Mouse (Mus musculus) intestine, postnatal 0 days (tissue): ENCODE data around the gene Tgfbr3. TPM values are rescaled to one million over a fixed set of nuclear protein-coding genes. Genes with fewer than 3 reads are reported as not detected.

Source experiments
- ATAC-seq: fragments of 200-750 bp; cut with Nextera tagmentation; 2 replicates; pipeline ENCODE4 v1.8.0; 2017; ENCODE audit warnings: mild to moderate bottlenecking, moderate TSS enrichment, moderate library complexity
- H3K27ac ChIP-seq: fragments of 300-500 bp; sonication (generic); 2 replicates; pipeline ENCODE4 v1.5.1; 2014; ENCODE audit warnings: mild to moderate bottlenecking, low read depth, low read length, moderate library complexity
- H3K27me3 ChIP-seq: fragments of 300-500 bp; sonication (generic); replicated peaks from 2 replicates; pipeline ENCODE4 v1.6.1; 2014; ENCODE audit warnings: low read length, mixed read lengths; ENCODE audit not compliant: control insufficient read depth, insufficient read depth
- H3K36me3 ChIP-seq: fragments of 300-500 bp; sonication (generic); 2 replicates; pipeline ENCODE4 v1.6.1; 2014; ENCODE audit warnings: mild to moderate bottlenecking, moderate library complexity; ENCODE audit not compliant: control insufficient read depth, insufficient read depth
- H3K4me1 ChIP-seq: fragments of 300-500 bp; sonication (generic); replicated peaks from 2 replicates; pipeline ENCODE4 v1.6.1; 2014; ENCODE audit warnings: antibody characterized with exemption, low read length, mixed read lengths; ENCODE audit not compliant: control insufficient read depth, insufficient read depth
- H3K4me2 ChIP-seq: fragments of 300-500 bp; sonication (generic); replicated peaks from 2 replicates; pipeline ENCODE4 v1.6.1; 2014; ENCODE audit warnings: low read depth, mild to moderate bottlenecking, moderate library complexity
- H3K4me3 ChIP-seq: fragments of 300-500 bp; sonication (generic); 2 replicates; pipeline ENCODE4 v1.5.1; 2014; ENCODE audit warnings: low read depth, low read length
- H3K9ac ChIP-seq: fragments of 300-500 bp; sonication (generic); 2 replicates; pipeline ENCODE4 v1.6.1; 2014; ENCODE audit warnings: mild to moderate bottlenecking, low read depth, low read length
- H3K9me3 ChIP-seq: fragments of 300-500 bp; sonication (generic); 2 replicates; pipeline ENCODE4 v1.6.1; 2016; ENCODE audit warnings: mixed run types; ENCODE audit not compliant: control insufficient read depth
- CTCF ChIP-seq: sonication (generic); IDR thresholded peaks from 2 replicates; pipeline ENCODE4 v1.5.1; 2016; ENCODE audit warnings: low read depth, mild to moderate bottlenecking, control low read depth, antibody characterized with exemption, moderate library complexity
- WGBS: fragments of 180-500 bp; shearing (Covaris S2); extraction: QIAGEN DNeasy Blood & Tissue Kit; methylation state at CpG from one replicate; pipeline ENCODE4 v1.1.7; 2014; 5-methylcytosine and 5-hydroxymethylcytosine counted together
- polyA plus RNA-seq: library from polyadenylated mRNA; unstranded; fragments of >200 nt; fragmentation: Nextera tagmentation; extraction: Ambion mirVana; gene quantifications from 2 replicates; pipeline ENCODE4 v1.2.1, GENCODE M21; 2015

Gene Tgfbr3
- polyA plus RNA-seq, 1 experiment from 2014 or later = 7.5 TPM

GRCm38 (mm10) chr5:107089966-107090365, 199.5 kb downstream of the Tgfbr3 start:
- Histone ChIP-seq H3K27me3 (no peaks in the 10 kb centered on the region), H3K4me2 (no peak overlapping the region), H3K9ac (no peak overlapping the region), H3K36me3 (no peaks in the 10 kb centered on the region), H3K4me3 (no peak overlapping the region), H3K27ac (no peak overlapping the region), H3K9me3 (no peaks in the 10 kb centered on the region), H3K4me1 (peaks cover 4% of the 10 kb centered on the region; the same call in 1 of the 2 replicates)
- no peak for TF ChIP-seq CTCF
- 52% methylated on average over 5 of the region's 5 CpGs for whole genome bisulfite sequencing
- no peak for ATAC-seq

GRCm38 (mm10) chr5:107087829-107088808, 201.3 kb downstream of the Tgfbr3 start:
- H3K27me3 ChIP-seq = no peaks in the 10 kb centered on the region
- no peak for TF ChIP-seq CTCF
- no peaks in the 10 kb centered on the region for H3K9me3 ChIP-seq
- H3K9ac ChIP-seq = no peak overlapping the region
- H3K36me3 ChIP-seq = no peaks in the 10 kb centered on the region
- WGBS = 17% methylated on average over 12 of the region's 12 CpGs
- no peak overlapping the region for H3K4me3 ChIP-seq
- H3K4me1 ChIP-seq = peaks cover 4% of the 10 kb centered on the region; the same call in 1 of the 2 replicates
- peak; percentile 64 for ATAC-seq
- peak overlapping the region; percentile 53 for H3K4me2 ChIP-seq
- H3K27ac ChIP-seq = no peak overlapping the region

- WGBS = 42% methylated on average over 2 of the region's 2 CpGs
- ATAC-seq = 0 out of 2 replicates have a peak, but pooled peaks have one; percentile 13
- Histone ChIP-seq H3K4me2 (no peak overlapping the region), H3K4me1 (peaks cover 4% of the 10 kb centered on the region; the same call in 1 of the 2 replicates), H3K27me3 (no peaks in the 10 kb centered on the region), H3K27ac (no peak overlapping the region), H3K4me3 (no peak overlapping the region), H3K36me3 (no peaks in the 10 kb centered on the region), H3K9me3 (no peaks in the 10 kb centered on the region), H3K9ac (no peak overlapping the region)
- TF ChIP-seq CTCF = no peak
These were observed 202.1 kb downstream of the Tgfbr3 start for GRCm38 (mm10) chr5:107087291-107087690.

- WGBS = 87% methylated on average over 5 of the region's 5 CpGs
- no peak for TF ChIP-seq CTCF
- ATAC-seq = no peak
These were observed 203.3 kb downstream of the Tgfbr3 start for GRCm38 (mm10) chr5:107086166-107086565.

GRCm38 (mm10) chr5:107084431-107084830, 205.0 kb downstream of the Tgfbr3 start:
- Histone ChIP-seq H3K27me3 (no peaks in the 10 kb centered on the region), H3K4me1 (peaks cover 4% of the 10 kb centered on the region; the same call in 1 of the 2 replicates), H3K4me3 (no peak overlapping the region), H3K27ac (no peak overlapping the region), H3K9me3 (no peaks in the 10 kb centered on the region), H3K9ac (no peak overlapping the region), H3K36me3 (no peaks in the 10 kb centered on the region), H3K4me2 (no peak overlapping the region)
- ATAC-seq = no peak
- no peak for TF ChIP-seq CTCF
- 94% methylated on average over 4 of the region's 4 CpGs for WGBS

More at GRCm38 (mm10) chr5:107086166-107086565, 203.3 kb downstream of the Tgfbr3 start:
- Histone ChIP-seq H3K27ac (no peak overlapping the region), H3K4me1 (peaks cover 4% of the 10 kb centered on the region; the same call in 1 of the 2 replicates), H3K9me3 (no peaks in the 10 kb centered on the region), H3K4me2 (no peak overlapping the region), H3K36me3 (no peaks in the 10 kb centered on the region), H3K9ac (no peak overlapping the region), H3K4me3 (no peak overlapping the region), H3K27me3 (no peaks in the 10 kb centered on the region)

GRCm38 (mm10) chr5:107082011-107082410, 207.4 kb downstream of the Tgfbr3 start:
- H3K9ac ChIP-seq = no peak overlapping the region
- no peaks in the 10 kb centered on the region for H3K36me3 ChIP-seq
- no peak for TF ChIP-seq CTCF
- no peak overlapping the region for H3K27ac ChIP-seq
- no peak for ATAC-seq
- H3K4me3 ChIP-seq = no peak overlapping the region
- no peak overlapping the region for H3K4me2 ChIP-seq
- no peaks in the 10 kb centered on the region for H3K9me3 ChIP-seq
- H3K4me1 ChIP-seq = no peaks in the 10 kb centered on the region
- no peaks in the 10 kb centered on the region for H3K27me3 ChIP-seq
- WGBS = 65% methylated on average over 3 of the region's 3 CpGs
